Mouse (Mus musculus): ENCODE measurements around the gene Acy3. TPM values are rescaled to one million over a fixed set of nuclear protein-coding genes. Genes with fewer than 3 reads are reported as not detected.

The Acy3 gene
- polyA plus RNA-seq, 1 experiment = 14.9 TPM

DNA sequence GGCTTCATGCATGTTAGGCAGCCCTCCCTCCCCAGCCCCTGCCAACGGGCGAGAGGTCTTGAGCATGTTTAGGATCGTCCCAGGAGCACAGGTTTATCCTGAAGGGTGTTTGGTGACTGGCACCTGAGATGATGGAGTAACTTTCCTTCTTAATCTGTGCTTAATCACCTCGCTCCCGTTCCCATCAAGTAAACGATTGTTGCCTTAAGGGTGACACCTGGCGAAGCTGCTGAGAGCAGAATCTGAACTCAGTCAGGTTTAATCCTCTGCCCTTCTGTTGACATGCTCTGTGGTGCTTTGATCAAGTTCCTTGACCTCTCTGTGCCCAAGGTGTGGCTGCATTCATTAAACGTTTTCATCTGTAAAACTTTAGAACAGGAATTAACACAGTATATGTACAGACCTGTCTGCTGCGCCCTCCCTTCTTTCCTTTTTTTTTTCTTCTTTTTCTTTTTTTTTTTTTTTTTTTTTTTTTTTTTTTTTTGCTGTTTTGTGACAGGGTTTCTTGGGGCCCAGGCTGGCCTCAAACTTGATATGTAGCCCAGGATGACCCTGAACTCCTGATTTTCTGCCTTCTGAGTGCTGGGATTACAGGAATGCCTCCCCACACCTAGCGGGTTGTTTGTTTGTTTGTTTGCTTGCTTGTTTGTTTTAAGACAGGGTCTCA is 31.7 kb downstream of the Acy3 start:
- DNase-seq = no peak
- no peak for TF ChIP-seq CTCF (IDR thresholded peaks at IDR 0.05; ENCODE audit: borderline replicate concordance, control insufficient read depth, extremely low read depth, insufficient read depth, low read length, poor library complexity)
- TF ChIP-seq POLR2A (IDR thresholded peaks at IDR 0.05; ENCODE audit: control insufficient read depth, extremely low read depth, insufficient read depth, low read length, poor library complexity) = no peak
- H3K36me3 ChIP-seq (ENCODE audit: control insufficient read depth, insufficient read depth, low read length) = no peaks in the 10 kb centered on the region
- WGBS = 89% methylated on average over 10 of the region's 10 CpGs
- H3K4me1 ChIP-seq (replicated peaks; ENCODE audit: control insufficient read depth, insufficient read depth, low read length) = peaks cover 4% of the 10 kb centered on the region
- no peak overlapping the region for H3K27ac ChIP-seq (ENCODE audit: control insufficient read depth, insufficient read depth, low read length)
- no peaks in the 10 kb centered on the region for H3K27me3 ChIP-seq (ENCODE audit: control insufficient read depth, insufficient read depth, low read length)
- no peak overlapping the region for H3K4me3 ChIP-seq (ENCODE audit: control insufficient read depth, insufficient read depth, low read length)

DNA sequence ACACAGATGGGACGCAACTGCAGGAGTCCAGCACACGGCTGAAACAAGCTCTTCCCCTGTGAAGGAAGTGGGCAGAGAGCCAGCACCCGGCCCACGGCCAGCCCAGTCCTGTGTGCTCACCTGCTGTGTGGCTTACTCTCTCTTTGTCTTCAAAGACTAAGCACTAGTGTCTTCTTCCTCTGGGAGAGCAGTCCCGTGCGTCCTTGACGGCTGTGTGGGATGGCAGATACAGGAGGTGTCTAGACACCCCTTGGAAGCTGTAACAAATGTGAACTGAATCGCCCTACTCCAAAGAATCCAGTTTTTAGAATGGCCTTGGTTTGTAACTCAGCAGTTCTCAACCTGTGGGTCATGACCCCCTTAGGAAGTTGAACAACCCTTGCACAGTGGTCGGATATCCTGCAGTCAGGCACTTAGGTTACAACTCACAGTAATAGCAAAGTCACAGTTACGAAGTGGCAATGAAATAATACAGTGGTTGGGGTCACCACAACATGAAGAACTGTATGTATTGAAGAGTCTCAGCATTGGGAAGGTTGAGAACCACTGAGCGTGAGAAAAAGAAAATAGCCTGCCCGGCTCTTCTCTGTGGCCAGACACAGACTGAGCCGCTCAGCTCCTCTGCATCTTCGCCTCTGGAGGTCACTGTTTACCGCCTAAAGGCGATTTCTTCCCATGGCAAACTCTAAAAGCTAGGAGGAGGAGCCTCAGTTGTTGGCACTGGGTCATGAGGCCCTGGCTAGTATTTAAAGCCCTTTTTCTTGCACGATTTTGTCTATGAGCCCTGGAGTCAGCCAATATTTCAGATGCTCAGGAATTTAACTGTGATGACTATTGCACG is 32.6 kb downstream of the Acy3 start:
- 0 out of 2 replicates have a peak, but pooled peaks have one; percentile 32 for TF ChIP-seq CTCF (IDR thresholded peaks at IDR 0.05; ENCODE audit: borderline replicate concordance, control insufficient read depth, extremely low read depth, insufficient read depth, low read length, poor library complexity)
- TF ChIP-seq POLR2A (IDR thresholded peaks at IDR 0.05; ENCODE audit: control insufficient read depth, extremely low read depth, insufficient read depth, low read length, poor library complexity) = no peak
- WGBS = 15% methylated on average over 18 of the region's 18 CpGs
- Histone ChIP-seq H3K4me1 (replicated peaks; ENCODE audit: control insufficient read depth, insufficient read depth, low read length) (peaks cover 3% of the 10 kb centered on the region; the same call in 1 of the 2 replicates), H3K27me3 (ENCODE audit: control insufficient read depth, insufficient read depth, low read length) (no peaks in the 10 kb centered on the region), H3K27ac (ENCODE audit: control insufficient read depth, insufficient read depth, low read length) (no peak overlapping the region), H3K36me3 (ENCODE audit: control insufficient read depth, insufficient read depth, low read length) (no peaks in the 10 kb centered on the region), H3K4me3 (ENCODE audit: control insufficient read depth, insufficient read depth, low read length) (no peak overlapping the region)
- peak; percentile 56 for DNase-seq

DNA sequence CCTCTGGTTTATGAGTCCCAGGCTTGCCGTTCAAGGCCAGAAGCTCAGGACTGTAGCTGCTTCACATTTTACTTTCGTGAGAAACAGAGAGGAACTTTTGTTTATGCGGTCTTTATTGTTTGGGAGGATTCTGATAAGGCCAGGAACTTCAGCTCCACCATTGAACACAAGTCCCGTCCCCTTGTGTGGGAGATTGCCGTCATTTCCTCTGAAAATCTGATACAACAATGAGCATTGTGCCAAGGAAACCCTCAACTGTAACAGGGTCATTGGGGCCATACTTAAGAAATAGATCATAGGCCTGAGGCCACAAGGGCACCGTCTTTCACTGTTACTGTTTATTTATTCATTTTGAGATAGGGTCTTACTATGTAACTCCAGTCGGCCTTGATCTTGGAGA is 36.8 kb downstream of the Acy3 start:
- Histone ChIP-seq H3K36me3 (ENCODE audit: control insufficient read depth, insufficient read depth, low read length) (no peaks in the 10 kb centered on the region), H3K27ac (ENCODE audit: control insufficient read depth, insufficient read depth, low read length) (no peak overlapping the region)
- 95% methylated on average over 7 of the region's 7 CpGs for WGBS

DNA sequence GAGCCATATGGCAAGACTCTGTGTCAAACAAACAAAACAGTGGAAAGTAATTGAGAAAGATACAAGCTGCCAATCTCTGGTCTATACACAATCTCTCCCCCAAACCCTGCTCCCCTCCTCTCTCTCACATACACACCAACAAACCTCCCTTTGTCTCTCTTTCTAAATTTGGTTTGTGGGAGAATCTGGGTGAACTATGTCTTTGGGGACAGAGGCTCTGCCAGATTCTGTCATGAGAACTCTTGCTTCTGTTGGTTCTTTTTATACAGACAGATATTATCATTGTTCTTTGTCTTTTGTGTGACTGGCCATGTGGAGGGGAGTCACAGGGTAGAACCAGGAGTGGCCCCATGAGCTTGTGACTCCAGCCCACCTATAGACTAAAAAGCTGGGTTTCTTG is 41.2 kb downstream of the Acy3 start:
- Histone ChIP-seq H3K4me3 (ENCODE audit: control insufficient read depth, insufficient read depth, low read length) (no peak overlapping the region), H3K36me3 (ENCODE audit: control insufficient read depth, insufficient read depth, low read length) (no peaks in the 10 kb centered on the region), H3K4me1 (replicated peaks; ENCODE audit: control insufficient read depth, insufficient read depth, low read length) (peaks cover 5% of the 10 kb centered on the region), H3K27me3 (ENCODE audit: control insufficient read depth, insufficient read depth, low read length) (no peaks in the 10 kb centered on the region), H3K27ac (ENCODE audit: control insufficient read depth, insufficient read depth, low read length) (no peak overlapping the region)
- no peak for DNase-seq
- TF ChIP-seq POLR2A (IDR thresholded peaks at IDR 0.05; ENCODE audit: control insufficient read depth, extremely low read depth, insufficient read depth, low read length, poor library complexity) = no peak
- TF ChIP-seq CTCF (IDR thresholded peaks at IDR 0.05; ENCODE audit: borderline replicate concordance, control insufficient read depth, extremely low read depth, insufficient read depth, low read length, poor library complexity) = no peak

More for the DNA sequence above, 36.8 kb downstream of the Acy3 start:
- DNase-seq = no peak
- Histone ChIP-seq H3K4me1 (replicated peaks; ENCODE audit: control insufficient read depth, insufficient read depth, low read length) (peaks cover 8% of the 10 kb centered on the region), H3K4me3 (ENCODE audit: control insufficient read depth, insufficient read depth, low read length) (no peak overlapping the region), H3K27me3 (ENCODE audit: control insufficient read depth, insufficient read depth, low read length) (no peaks in the 10 kb centered on the region)
- TF ChIP-seq POLR2A (IDR thresholded peaks at IDR 0.05; ENCODE audit: control insufficient read depth, extremely low read depth, insufficient read depth, low read length, poor library complexity) (no peak), CTCF (IDR thresholded peaks at IDR 0.05; ENCODE audit: borderline replicate concordance, control insufficient read depth, extremely low read depth, insufficient read depth, low read length, poor library complexity) (no peak)

DNA sequence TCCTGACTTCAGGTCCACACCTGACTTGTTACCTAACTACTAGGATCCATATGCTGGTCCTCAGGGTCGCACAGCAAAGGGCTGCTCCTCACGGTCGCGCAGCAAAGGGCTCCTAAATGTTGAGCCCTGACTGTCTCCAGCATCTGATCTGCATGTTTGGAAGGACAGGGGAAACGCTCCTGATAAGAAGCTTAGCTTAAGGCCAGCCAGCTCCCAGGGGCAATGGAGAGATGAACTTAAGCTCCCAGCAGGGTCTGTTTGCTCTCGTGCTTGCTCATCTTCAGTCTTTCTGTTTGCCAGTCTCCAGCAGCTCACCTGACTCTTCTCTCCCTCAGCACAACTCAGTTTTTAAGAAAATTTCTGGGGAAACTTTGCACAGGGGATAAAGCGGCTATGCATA is 46.3 kb downstream of the Acy3 start:
- Histone ChIP-seq H3K27me3 (ENCODE audit: control insufficient read depth, insufficient read depth, low read length) (no peaks in the 10 kb centered on the region), H3K4me3 (ENCODE audit: control insufficient read depth, insufficient read depth, low read length) (no peak overlapping the region), H3K4me1 (replicated peaks; ENCODE audit: control insufficient read depth, insufficient read depth, low read length) (peaks cover 11% of the 10 kb centered on the region; the same call in 1 of the 2 replicates), H3K27ac (ENCODE audit: control insufficient read depth, insufficient read depth, low read length) (no peak overlapping the region), H3K36me3 (ENCODE audit: control insufficient read depth, insufficient read depth, low read length) (no peaks in the 10 kb centered on the region)
- TF ChIP-seq CTCF (IDR thresholded peaks at IDR 0.05; ENCODE audit: borderline replicate concordance, control insufficient read depth, extremely low read depth, insufficient read depth, low read length, poor library complexity) (no peak), POLR2A (IDR thresholded peaks at IDR 0.05; ENCODE audit: control insufficient read depth, extremely low read depth, insufficient read depth, low read length, poor library complexity) (no peak)
- no peak for DNase-seq
- WGBS = 89% methylated on average over 7 of the region's 7 CpGs

DNA sequence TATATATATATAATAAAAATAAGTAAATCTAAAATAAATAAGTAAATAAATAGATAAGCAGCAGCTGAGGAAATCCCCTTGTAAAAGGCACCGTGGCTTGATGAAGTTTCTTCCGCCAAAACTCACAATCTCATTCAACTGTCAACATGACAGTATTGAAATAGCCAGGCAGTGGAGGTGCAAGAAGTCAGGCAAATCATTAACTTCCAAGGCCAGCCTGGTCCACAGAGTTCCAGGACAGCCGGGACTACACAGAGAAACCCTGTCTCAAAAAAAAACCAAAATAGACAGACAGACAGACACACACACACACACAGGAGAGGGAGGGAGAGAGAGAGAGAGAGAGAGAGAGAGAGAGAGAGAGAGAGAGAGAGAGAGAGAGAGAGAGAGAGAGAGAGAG is 46.9 kb downstream of the Acy3 start:
- TF ChIP-seq POLR2A (IDR thresholded peaks at IDR 0.05; ENCODE audit: control insufficient read depth, extremely low read depth, insufficient read depth, low read length, poor library complexity) (no peak), CTCF (IDR thresholded peaks at IDR 0.05; ENCODE audit: borderline replicate concordance, control insufficient read depth, extremely low read depth, insufficient read depth, low read length, poor library complexity) (no peak)
- H3K4me1 ChIP-seq (replicated peaks; ENCODE audit: control insufficient read depth, insufficient read depth, low read length) = peaks cover 12% of the 10 kb centered on the region
- no peaks in the 10 kb centered on the region for H3K27me3 ChIP-seq (ENCODE audit: control insufficient read depth, insufficient read depth, low read length)
- no peak for DNase-seq
- no peaks in the 10 kb centered on the region for H3K36me3 ChIP-seq (ENCODE audit: control insufficient read depth, insufficient read depth, low read length)
- WGBS = 90% methylated on average over 3 of the region's 3 CpGs
- H3K4me3 ChIP-seq (ENCODE audit: control insufficient read depth, insufficient read depth, low read length) = no peak overlapping the region
- no peak overlapping the region for H3K27ac ChIP-seq (ENCODE audit: control insufficient read depth, insufficient read depth, low read length)

Data from thymus, adult 2 months (tissue).